Mouse (Mus musculus) cerebellum, postnatal 36 days (tissue): ENCODE data around the gene Olfr1307.

Source experiments
- DNase-seq, 2 experiments: peaks; one replicate each; pipeline ENCODE4 v3.0.0; 2021 to 2022; ENCODE audit warnings: mixed read lengths in 2 of 2

Gene Olfr1307

DNA sequence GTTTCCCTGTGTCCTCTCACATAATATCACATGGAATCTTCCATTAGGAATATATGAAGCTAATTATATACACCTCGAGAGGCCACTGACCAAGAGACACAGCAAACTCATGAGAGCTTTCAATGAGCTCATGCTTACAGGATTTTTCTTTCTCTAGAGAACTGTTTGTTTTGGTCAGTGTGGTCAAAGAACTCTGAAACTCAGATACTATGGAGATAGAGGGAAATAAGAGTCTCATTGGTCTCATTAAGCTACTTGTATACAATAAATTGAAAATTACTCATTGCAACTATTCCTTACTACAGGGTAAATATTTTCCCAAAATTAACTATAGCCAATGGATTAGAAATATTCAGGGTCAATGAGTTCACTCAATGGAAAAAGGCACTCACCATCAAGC lies at the start of gene Olfr1307:
TSS of gene Olfr1307 (minus strand) at position 101 of the 400 bp plus-strand sequence.
- no peak for DNase-seq

DNA sequence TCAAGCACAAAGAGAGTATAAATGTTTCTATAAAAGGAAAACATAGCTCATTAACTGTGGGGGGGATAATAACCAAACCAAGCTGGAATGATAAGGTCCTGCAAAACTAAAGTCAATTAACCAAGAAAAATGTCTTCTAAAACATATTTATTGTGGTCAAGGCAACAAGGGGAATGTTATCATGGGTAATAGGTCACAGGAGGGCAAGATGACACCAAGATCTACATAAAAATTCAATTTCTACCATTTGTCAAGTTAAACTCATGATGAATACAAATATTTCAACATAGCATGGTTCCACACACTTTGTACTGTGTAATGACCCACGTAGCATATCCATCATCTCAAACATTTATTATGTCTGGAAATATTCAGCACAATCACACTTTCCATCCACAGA lies 40.9 kb upstream of the Olfr1307 start, which contains the start of gene Olfr1309:
TSS of gene Olfr1309 (minus strand) at position 101 of the 400 bp plus-strand sequence.
- DNase-seq: no peak

DNA sequence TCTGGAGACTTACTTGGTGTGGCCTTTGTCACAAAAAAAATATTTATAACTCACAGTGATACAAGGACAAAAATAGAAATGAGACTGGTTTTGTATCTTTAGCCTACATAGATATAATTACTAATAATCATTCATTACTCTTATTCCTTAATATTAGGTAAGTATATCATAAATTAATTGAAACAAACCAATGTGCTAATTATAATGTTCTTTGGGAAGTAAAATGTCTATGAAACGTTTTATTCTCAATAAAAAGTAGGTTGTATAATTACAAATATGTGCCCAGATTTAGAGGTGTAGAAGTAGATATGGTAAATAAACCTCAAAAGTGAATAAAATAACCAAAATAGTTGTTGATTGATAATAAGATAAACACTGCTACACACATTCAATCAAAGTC lies 15.6 kb upstream of the Olfr1307 start, which contains the start of gene Olfr1308:
TSS of gene Olfr1308 (minus strand) at position 101 of the 400 bp plus-strand sequence.
- no peak for DNase-seq

DNA sequence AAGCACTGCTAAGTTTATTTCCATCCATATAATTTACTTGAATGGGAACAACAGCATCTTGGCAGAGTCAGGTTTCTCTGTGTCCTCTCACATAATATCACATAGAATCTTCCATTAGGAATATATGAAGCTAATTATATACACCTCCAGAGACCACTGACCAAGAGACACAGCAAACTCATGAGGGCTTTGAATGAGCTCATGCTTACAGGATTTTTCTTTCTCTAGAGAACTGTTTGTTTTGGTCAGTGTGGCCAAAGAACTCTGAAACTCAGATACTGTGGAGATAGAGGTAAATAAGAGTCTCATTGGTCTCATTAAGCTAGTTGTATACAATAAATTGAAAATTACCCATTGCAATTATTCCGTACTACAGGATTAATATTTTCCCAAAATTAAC lies 33.1 kb downstream of the Olfr1307 start, which contains the start of gene Olfr1306:
TSS of gene Olfr1306 (minus strand) at position 101 of the 400 bp plus-strand sequence.
- DNase-seq: no peak
